Mouse (Mus musculus): ENCODE results near the gene Adamts14.

GRCm38 (mm10) chr10:61160671-61161070 lies 112.6 kb downstream of the Adamts14 start:
- no peak for TF ChIP-seq POLR2A (IDR thresholded peaks at IDR 0.05; ENCODE audit: control insufficient read depth, low read depth, low read length)
- TF ChIP-seq CTCF (IDR thresholded peaks at IDR 0.05; ENCODE audit: control insufficient read depth, insufficient read depth, insufficient replicate concordance, low read depth, low read length), result no peak

Measured in testis, adult 2 months (tissue).